Mouse (Mus musculus) hindlimb bud, embryonic 11.5 days (tissue): Measurements from ENCODE around the gene Tmem222.

Source experiments
- DNase-seq: peaks from one replicate; pipeline ENCODE4 v3.0.0-alpha.2; 2012; ENCODE audit warnings: low read depth, low spot score; ENCODE audit errors: extremely low spot score

Tmem222 gene

DNA sequence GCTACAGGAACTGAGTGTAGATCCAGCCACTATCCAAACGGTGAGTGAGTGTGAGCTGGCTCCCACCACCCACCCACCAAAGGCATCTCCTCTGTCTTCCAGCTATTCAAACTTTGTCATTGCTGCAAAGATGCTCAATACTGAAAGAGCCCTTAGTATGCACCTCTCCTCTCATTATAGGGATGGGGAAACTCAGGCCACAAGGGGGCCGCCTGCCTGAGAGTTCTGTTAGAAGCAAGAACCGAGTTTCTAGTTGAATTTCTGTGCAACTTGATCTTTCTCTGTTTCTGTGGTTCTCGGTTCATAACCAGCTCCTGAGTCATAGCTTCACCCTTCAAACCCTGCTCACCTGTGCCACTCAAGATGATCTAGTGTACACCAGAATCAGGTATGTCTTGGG, 25.5 kb downstream of the Tmem222 start:
- no peak for DNase-seq

DNA sequence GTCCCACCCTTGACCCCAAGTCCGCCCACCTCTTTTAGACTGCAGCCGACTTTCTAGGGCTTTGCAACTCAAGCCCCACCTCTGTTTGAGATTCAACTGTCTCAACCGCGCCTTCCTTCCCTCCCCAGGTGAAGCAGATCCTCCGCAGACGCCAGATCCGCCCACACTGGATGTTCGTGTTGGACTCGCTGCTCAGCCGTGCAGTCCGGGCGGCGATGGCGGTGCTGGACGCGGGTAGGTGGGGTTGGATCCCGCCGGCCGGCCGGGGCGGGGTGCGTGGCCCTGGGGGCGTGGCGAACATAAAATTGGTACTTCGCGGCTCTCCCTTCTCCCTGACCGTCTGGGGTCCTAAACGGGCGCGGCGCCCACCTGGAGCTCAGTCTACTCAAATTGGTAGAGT, 26.4 kb downstream of the Tmem222 start:
- no peak for DNase-seq

DNA sequence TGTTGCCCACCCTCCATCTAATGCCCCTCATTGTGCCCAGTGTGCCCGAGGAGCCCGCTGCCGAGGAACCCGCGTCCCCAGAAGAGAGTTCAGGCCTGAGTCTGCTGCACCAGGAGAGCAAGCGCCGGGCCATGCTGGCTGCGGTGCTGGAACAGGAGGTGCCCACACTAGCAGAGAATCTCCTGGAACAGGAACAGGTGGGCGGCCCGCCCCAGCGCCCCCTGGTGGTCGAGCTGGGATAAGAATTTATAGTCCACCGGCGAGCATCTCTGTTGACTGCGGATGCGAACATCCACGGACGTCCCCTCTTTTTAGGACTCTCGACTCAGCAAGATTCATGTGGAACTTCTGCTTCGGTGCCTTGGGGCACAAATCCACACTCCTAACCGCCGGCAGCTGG, 27.0 kb downstream of the Tmem222 start:
- peak; percentile 39 for DNase-seq

DNA sequence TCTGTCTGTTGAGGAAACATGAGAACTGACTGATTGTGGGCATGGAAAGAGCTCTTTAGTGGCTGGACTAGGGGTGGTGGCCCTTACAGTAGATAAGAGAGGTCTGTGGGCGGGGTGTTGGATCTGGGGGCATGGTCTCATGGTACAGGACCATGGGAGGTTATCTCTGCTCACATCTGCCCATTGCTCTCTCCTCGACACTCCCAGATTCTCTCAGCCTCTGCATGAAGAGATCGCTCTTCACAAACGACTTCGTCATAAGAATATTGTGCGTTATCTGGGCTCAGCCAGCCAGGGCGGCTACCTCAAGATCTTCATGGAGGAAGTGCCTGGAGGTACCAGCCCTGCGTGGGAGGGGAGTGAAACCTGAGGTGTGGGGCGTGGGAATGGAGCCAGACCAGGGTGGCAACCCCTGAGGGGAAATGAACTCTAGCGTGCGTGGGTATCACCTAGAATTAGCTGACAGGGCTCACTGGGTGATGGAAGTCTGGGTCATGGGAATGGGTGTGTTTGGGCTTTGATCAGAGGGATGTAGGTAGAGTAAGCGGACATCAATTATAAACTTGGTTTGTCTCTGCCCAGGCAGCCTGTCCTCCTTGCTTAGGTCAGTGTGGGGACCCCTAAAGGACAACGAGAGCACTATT, 29.7 kb downstream of the Tmem222 start:
- DNase-seq, result no peak

- DNase-seq, result no peak
Measured at GRCm38 (mm10) chr4:133247072-133247471, 30.5 kb downstream of the Tmem222 start.

- no peak for DNase-seq
Measured at GRCm38 (mm10) chr4:133244289-133244688, 33.3 kb downstream of the Tmem222 start.

DNA sequence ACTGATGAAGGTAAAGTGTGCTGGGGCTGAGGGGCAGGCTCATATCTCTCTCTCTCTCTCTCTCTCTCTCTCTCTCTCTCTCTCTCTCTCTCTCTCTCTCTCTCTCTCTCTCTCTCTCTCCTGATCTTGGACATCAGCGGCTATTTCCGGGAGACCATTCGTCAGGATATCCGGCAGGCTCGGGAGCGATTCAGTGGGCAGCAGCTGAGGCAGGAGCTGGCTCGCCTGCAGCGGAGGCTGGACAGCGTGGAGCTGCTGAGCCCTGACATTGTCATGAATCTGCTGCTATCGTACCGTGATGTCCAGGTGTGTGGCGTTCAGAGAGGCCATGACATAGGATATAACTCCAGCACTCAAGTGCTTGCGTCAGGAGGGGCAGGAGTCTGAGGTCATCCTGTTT, 34.1 kb downstream of the Tmem222 start:
- DNase-seq, result no peak

DNA sequence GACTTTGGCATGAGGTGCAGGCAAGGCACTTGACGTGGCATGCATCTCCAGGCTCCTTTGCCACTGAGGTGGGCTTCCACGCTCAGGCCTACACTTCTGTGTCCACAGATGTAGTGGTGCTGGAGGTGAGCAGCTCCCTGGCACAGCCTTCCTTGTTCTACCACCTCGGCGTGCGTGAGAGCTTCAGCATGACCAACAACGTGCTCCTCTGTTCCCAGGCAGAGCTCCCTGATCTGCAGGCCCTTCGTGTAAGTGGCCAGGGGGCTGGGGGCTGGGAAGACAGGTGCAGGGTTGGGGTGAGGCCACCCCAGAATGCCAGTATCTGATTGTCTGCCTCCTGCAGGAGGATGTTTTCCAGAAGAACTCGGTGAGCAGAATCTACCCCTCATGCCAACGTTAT, 34.9 kb downstream of the Tmem222 start:
- no peak for DNase-seq

DNA sequence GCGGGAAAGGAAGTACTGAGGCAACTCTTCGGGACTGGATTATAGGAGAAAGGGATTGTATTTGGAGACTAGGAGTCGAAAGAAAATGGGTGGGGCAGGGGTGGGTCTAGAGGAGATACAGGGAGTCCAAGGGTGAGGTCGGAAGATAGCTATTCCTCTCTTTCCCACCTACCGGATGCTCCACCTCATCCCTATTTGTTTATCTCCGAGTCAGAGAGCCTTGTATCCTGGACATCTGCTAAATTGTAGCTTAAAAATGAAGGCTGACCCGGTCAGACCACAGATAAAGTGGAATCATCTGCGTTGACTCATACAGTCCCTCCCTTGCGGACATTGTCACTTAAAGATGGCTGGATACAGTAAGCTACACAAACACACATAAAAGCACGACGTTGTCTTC, 35.7 kb downstream of the Tmem222 start:
- DNase-seq, result no peak

DNA sequence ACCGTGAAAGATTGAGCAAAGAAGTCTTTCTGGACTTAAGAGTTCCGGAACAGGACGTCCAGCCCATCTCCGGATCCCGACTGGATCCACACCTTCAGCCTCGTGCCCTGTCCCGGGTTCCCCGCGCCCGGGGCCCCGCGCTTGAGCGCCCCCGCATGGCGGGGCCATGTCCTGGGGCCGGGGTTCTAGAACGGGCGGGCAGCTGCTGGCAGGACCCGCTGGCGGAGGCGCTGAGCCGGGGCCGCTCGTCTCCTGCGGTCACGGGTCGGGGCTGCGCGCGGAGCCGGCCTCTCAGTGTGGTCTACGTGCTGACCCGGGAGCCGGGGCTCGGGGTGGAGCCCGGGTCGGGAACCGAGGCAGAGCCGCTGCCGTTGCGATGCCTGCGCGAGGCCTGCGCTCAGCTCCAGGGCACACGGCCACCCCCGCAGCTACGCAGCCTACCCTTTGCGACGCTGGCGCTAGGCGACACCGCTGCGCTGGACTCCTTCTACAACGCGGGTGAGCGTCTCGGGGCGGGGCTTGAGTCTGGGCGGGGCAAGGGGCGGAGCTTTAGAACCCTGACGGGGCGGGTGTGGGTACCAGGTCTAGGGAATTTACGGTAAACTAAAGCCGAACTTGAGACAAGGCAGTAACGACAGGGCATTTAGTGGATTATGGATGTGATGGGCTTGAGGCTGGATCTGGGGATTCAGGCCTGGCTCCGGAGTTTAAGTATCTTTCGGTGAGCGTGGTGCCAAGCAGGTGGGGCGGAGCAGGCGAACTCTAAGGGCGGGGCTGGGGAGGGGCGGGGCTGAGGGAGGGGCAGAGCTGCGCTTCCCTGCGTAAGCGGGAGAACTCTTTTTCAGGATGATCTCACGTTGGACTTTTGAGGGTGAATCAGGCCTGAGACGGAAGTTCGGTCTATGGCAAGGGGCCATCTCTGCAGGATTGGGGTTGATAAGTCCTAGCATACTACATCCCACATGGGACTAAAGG, 36.4 kb downstream of the Tmem222 start:
- peak; percentile 52 for DNase-seq

DNA sequence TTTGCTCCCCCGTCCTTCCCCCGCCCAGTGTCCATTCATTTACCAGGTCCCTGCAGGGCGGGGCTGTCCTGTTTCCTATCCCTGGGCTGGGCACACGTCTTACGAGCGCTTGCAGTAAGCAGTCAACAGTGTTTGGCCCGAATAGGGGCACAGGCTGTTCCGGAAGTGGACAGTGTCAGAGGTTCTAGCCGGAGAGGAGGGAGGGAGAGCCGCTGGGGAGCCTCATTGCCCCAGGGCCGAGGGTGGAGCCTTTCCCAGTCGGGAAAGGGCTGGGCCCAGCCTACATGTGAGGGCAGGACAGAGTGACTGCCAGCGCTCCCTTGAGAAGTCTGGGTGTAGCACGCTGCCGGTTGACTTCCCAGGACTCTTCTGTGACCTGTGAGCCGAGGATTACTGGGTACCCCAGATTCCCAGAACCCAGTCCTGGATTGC, 37.1 kb downstream of the Tmem222 start, which contains the start of gene Map3k6:
Map3k6 (plus strand) TSS at position 329 of the 432 bp plus-strand sequence.
- no peak for DNase-seq

- no peak for DNase-seq
Measured at GRCm38 (mm10) chr4:133237911-133238310, 39.7 kb downstream of the Tmem222 start.

DNA sequence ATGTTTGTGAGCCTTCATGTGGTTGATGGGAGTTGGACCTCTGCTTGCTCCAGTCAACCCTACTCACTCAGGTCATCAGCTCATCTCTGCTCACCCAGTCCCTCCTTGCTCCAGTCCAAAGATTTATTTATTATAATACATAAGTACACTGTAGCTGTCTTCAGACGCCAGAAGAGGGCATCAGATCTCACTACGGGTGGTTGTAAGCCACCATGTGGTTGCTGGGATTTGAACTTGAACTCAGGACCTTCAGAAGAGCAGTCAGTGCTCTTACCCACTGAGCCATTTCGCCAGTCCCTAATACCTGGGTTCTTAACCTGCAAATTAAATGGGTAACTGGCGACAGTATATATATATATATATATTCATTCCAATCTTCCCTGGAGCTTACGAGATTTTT, 42.2 kb downstream of the Tmem222 start:
- no peak for DNase-seq

GRCm38 (mm10) chr4:133234771-133235170, 42.8 kb downstream of the Tmem222 start:
- DNase-seq, result no peak

- no peak for DNase-seq
Measured at GRCm38 (mm10) chr4:133233285-133233976, 44.2 kb downstream of the Tmem222 start.

- DNase-seq, result no peak
Measured at GRCm38 (mm10) chr4:133229582-133229981, 48.0 kb downstream of the Tmem222 start.

DNA sequence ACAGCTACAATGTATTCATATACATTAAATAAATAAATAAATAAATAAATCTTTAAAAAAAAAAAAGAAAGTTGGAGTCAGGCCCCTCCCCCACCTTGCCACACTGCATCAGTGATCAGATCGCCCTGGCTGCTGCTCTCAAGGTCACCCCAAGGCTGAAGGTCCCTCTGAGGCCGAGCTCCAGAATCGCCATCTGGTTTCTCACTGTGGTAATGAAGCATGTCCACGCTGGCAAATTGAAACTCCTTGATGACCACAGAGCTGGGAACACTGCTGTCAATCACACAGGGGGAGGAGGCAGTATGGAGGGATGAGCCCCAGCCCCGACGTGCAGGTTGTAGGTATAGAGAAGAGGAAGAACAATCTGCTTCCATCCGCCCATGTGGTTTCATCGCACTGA, 50.0 kb downstream of the Tmem222 start:
- no peak for DNase-seq

DNA sequence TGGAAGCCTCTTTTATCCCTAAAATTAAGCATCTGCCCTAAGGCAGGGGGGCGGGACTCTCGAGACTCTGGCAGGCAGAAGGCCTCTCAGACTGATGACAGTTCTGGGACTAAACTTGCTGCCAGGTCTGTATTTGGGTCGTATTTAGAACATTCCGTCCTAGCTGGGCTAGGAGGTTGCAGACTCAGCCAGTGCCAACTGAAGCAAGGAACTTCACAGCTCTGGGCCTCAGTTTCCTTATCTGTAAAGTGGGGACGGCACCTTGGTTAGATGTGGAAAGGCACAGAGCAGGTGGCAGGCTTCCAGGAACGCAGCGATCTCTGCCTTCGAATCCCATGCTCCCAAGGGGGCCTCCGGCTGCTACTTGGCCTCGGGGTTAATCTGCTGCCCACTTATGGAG, 51.5 kb downstream of the Tmem222 start:
- DNase-seq, result no peak

DNA sequence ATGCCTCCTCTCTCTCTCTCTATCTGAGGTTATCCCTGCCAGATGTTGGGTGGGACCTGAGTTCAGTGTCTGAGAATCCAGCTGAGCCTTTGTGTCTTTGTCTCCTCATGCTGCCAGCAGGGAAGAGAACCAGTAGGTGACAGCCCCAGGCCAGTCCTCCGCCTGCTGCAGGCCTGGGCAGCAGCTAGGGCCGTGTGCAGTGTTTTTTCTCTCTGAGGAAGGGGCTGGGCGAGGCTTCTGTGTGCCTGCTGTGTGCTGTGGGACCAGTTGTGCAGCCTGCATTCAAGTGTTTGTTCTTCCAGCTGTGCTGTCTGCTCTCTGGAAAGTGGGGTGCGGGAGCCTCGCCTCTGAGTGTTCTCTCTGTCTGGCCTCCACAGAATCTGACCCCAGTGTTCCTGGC, 53.7 kb downstream of the Tmem222 start:
- DNase-seq, result no peak

GRCm38 (mm10) chr4:133221701-133222100, 55.9 kb downstream of the Tmem222 start:
- DNase-seq, result no peak

DNA sequence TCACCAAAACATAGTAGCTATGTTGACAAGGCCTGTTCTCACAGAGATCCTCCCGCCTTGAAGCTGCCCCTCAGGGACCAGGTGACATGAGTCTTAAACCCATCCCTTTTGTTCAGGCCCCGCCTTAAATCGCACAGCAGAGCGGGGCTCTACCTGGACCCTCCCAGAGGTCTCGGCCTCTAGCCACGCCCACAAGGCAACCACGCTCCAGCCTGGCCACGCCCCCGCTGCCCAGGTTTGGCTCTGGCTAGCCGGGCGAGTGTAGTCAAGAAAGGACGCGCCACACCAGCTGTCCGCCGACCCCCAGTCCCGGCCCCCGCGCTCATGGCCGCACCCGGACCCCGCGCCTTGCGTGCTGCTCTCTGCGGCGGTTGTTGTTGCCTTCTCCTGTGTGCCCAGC, 56.9 kb downstream of the Tmem222 start:
- DNase-seq, result no peak

DNA sequence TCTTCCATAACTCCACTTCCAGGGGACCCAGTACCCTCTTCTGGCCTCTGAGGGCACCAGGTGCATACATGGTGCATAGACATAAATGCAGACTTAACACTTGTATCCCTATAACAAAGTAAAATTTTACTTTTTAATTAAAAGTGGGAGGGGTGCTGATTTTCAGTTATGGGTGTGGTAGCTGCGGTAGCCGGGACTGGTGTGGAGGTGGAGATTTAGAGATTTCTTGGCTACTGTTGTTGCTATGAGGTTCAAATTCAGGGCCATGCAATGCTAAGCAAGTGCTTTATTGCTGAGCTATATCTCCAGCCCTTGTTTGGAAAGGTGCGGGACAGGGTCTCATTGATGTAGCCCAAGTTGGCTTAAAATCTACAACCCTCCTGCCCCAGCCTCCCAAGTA, 58.8 kb downstream of the Tmem222 start:
- no peak for DNase-seq
